Mouse (Mus musculus): ENCODE data around the gene Xpo5.

The Xpo5 gene

DNA sequence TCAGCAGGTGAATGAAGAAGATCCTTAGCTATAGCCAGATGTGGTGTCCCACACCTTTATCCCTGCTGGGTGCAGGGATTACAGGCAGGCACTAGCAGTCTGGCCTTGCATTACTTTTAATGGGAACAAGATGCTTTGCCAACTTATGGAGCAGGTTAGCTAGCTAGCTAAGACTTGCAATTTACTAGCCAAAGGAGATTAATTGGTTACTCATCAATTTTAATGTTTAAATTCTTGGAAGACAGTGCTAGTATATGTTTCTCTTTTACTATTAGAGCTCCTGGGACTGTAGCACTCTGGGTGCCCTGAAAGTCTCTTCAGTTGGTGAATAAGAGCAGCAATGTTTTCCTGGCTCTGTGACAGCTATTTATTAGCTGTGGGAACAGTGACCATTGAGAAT, 4.1 kb downstream of the Xpo5 start:
- DNase-seq = no peak

DNA sequence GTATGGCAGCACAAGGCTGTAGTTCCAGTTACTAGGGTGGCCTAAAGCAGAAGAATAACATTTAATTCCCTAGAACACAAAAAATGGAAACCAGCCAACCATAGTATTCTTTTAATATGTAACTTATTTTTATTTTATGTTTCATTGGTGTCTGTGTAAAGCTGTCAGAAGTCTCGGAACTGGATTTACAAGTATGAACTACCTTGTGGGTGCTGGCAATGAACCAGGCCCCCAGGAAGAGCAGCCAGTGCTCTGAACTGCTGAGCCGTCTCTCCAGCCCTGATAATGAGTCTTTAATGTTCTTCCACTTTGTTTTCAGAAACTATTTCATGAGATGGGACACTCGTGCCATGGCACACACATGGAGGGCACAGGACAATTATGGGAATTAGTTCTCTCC, 8.0 kb downstream of the Xpo5 start:
- peak; percentile 6 for DNase-seq

DNA sequence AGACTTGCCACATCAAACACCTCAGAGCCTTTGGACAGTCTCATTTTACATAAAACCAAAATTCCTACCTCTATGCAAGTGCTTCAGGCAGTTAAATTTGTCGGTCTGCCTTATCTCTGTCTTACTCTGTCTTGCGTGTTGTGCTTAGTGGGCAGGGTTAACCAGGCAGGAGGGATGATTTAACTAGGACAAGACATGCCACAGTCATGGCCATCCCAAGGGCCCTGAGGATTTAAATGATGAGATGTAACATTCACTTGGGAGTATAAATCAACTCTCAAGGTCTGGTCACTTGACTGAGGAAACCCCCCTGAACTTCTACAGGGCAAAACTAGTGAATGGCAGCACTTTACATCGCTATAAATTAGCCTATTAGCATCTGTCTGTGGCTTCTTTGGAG, 19.0 kb downstream of the Xpo5 start:
- no peak for DNase-seq

DNA sequence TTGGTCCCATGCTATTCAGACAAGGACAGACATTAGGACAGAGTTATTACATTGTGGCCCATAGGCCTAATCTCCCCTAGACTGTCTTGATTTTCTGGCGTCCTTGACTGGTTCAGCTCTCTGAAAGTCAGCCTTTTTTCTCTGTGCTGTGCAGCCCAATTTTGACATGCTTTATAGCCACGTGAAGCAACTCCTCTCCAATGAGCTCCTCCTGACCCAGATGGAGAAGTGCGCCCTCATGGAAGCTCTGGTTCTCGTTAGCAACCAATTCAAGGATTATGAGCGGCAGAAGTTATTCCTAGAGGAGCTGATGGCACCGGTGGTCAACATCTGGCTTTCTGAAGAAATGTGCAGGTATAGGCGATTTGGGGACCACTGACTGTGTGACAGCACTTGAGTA, 25.0 kb downstream of the Xpo5 start:
- no peak for DNase-seq

DNA sequence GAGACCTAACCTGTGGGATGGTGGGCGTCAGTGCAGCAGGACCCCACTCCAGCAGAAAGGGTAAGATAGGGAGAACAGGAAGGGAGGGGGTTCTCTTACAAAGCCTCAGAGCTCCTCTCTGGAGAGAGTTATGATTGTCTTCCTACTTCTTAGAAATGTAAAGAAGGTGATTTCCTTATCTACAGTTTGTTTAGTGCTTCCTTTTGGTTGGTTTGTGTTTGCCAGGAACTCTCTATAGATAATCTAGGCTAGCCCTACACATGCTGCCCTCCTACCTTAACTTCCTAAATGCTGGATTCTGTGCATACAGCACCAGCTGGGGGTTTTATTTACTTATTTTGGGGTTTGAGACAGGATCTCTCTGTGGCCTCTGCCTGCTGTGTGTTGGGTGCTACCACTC, 33.5 kb downstream of the Xpo5 start:
- no peak for DNase-seq

DNA sequence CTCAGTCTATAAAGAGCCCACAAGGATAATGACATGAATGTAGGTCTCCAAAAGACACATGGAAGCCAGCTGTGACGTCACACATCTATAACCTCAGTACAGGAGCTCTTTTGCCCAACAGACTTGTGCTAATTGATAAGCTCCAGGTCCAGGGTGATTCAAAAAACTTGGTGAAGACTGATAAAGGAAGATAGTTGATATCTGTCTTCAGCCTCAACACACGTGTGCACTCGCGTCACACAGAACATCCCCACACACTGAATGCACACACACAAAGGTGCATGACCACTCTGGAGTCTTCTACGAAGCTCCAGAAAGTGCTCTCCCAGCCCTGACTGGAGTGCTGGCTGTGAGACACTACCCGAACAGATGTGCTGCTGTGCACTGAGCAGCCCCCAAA, 34.5 kb downstream of the Xpo5 start:
- DNase-seq = no peak

DNA sequence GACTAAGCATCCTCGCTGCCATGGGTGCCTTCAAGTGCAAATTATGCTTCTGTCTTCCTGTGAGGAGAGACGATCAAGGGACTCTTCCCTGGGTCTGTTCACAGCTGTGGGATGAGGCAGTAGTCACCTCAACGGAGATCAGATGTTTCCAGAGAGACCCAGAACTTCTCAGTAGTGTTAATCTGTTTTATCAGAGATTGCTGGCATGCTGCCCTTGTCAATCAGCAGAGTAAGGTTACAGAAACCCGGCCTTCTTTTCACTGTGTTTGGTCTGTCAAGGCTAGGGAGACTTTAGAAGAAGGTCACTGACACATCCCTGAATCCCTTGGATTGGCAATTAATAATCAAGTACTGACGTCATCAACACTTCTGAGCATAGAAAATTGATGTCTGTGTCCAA, 34.9 kb downstream of the Xpo5 start:
- no peak for DNase-seq

DNA sequence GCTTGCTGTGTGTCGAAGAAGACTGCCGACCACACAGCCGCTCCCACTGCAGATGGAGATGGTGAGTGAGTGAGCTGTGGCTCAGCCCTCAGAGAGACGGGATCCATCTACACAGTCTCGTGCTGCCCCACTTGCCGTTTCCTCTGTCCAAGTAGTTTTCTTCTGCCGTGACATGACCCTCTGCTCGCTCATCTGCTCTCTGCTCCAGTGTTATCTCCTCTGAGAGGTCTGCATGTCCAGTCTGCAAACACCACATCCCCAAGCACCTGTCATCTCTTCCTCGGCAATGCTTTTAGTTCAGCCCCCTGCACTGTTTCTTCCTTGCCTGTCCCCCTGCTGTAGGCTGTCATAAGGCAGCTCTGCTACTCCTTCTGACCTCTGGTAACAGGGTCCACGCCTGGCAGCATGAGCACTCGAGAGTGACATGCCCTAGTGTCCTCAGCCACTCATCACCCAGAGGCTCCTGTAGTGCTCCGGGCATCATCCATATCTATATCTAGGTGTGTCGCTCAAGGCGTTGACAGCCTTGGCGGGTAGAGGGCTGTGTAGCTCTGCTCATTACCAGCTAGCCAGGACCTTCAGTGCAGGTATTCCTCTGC, 37.0 kb downstream of the Xpo5 start:
- no peak for DNase-seq

DNA sequence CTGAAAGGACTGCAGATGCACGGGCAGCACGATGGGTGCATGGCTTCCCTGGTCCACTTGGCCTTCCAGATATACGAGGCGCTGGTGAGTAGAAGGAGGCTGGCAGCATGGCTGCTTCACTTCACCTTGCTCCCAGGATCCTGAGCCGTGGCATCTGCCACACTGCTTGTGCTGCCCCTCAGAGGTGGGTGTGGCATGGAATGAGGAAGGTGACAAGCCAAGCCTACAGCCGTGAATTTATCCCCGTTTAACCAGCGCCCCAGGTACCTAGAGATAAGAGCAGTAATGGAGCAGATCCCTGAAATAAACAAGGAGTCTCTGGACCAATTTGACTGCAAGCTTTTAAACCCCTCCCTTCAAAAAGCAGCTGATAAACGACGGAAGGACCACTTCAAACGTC, 38.9 kb downstream of the Xpo5 start:
- DNase-seq = no peak

DNA sequence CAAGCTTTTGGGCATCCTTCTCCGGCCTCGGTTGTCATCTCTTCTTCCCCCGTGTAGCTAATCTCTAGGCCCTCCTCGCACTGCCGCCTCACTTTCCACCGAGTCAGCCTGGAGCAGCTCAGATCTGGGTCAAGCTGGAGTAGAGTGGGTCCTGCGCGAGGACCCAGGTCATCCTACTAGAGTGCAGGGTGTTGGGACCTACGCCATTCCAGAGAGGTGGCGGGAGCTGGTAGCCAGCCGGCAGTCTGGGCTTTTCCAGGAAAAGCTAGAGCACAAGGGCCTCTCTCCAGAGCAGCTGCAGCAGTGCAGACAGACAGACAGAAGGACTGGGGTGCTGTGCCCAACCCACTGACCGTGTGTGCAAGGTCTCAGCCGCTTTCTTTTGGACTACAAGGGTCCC, 39.7 kb downstream of the Xpo5 start:
- DNase-seq = no peak

DNA sequence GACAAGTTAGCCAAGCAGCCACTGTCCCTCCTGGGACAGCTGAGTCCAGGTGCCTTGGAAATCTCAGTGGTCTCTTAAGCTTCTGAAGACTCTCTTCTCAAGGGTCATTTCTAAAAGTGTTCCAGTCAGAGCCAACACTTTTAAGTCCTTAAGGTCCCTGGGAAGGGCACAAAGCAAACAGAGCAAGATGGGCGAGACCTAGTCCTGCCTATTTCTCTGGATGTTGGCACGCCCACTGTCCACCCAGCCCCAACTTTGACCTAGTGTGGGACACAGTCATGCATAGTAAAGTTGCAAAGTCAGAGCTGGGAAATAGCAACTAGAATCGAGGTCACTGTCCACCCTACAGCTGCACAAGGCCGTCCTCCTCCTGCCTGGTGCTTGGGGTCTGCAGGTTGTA, 40.4 kb downstream of the Xpo5 start:
- no peak for DNase-seq

DNA sequence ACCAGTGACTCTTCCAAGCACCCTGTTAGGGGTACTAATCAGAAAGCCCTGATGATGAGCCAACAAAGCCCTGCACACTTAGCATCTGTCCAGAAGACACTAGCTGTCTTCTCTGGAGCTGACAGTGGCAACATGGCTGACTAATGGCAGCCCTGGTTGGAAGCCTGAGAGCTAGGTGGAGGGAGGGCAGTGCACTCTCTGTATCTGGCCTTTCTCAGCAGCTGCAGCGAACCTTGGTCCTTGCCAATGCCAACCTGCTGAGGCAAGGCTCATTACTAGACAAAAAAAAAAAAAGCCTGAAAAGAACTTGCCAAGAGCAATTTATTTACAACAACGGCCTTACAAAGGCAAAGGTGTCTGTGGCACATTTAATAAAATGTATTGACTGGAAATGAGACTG, 41.0 kb downstream of the Xpo5 start:
- DNase-seq = peak; percentile 33

DNA sequence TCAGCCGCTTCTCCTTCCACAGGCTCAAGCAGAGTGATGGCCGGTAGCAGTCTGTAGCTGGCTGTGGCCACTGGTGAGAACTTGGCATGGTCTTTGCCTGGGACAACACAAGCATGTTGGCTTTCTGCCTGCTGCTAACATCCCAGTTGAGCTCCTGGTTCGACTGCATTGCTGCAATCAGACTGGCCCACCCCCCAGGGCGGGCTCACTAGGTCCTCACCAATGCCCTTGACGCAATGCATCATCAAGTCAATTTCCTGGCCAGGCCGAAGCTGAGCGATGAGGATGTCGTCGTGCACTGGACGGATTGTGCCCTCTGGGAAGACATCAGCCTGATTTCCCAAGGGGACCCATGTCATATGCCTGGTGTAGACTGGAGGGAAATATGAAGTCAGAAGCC, 42.0 kb downstream of the Xpo5 start:
- no peak for DNase-seq

DNA sequence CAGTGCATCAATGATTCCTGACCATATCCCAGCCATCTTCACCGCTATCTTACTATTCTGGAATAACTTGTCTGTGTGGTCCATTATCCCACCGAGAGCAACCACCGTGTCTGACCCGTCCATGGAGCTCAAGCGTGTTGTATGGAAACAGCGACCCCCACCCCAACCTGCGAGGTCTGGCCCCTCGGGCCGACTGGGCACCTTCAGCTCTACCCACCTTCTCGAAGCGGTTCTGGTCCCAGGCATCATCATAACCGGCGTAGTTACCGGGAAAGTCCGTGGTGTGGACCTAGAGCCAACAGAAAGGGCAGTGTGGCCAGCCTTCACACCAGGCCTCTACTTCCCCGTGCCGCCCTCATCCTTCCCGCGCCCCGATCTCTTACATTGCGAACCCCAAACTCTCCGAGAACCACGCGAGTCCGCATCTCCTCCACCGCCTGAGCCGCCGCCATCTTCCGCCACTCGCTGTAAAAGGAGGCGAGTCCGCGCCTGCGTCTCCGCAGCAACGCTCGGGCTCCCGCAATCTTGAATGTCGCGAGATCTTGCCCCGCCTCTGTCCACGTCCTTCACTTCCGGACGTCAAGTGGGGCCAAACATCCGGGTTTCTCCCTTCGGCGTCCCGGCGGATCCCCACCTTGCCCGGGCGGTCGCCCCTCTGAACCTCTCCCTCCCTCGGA, 45.1 kb downstream of the Xpo5 start, which contains the start of the genes Polr1c and Yipf3:
Polr1c (minus strand) TSS at position 543 of the 677 bp plus-strand sequence.
Yipf3 (plus strand) TSS at position 569 of the 677 bp plus-strand sequence.
- peak; percentile 95 for DNase-seq

DNA sequence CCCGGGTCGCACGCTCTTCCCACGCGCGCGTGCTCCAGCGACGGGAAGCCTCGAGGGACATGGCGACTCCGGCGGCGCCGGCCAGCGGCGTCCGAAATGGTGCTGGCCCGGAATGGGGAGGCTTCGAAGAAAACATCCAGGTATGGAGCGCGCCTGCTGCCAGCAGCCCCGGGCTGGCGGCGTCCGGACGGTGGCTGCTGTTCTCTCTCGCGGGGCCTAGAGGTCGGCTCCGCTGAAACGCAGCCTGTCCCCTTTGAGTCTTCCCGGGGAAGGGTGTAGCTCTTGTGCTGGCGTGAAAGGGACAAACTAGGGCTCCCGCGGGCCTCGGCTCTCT, 45.6 kb downstream of the Xpo5 start:
- DNase-seq = no peak

DNA sequence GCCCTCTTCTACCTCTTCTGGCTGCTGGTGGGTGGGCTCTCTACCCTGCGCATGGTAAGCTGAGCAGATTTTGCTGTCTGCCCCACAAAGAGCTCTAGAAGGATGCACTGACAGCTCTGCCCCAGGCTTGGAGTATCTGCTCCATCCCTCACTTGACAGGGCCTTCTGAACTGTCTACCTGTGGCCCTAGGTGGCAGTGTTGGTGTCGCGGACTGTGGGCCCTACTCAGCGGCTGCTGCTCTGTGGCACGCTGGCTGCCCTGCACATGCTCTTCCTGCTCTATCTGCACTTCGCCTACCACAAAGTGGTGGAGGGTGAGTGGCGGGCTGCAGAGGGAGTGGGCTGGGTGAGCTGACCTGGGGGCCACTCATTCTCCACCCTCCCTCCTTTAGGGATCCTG, 48.6 kb downstream of the Xpo5 start:
- no peak for DNase-seq

DNA sequence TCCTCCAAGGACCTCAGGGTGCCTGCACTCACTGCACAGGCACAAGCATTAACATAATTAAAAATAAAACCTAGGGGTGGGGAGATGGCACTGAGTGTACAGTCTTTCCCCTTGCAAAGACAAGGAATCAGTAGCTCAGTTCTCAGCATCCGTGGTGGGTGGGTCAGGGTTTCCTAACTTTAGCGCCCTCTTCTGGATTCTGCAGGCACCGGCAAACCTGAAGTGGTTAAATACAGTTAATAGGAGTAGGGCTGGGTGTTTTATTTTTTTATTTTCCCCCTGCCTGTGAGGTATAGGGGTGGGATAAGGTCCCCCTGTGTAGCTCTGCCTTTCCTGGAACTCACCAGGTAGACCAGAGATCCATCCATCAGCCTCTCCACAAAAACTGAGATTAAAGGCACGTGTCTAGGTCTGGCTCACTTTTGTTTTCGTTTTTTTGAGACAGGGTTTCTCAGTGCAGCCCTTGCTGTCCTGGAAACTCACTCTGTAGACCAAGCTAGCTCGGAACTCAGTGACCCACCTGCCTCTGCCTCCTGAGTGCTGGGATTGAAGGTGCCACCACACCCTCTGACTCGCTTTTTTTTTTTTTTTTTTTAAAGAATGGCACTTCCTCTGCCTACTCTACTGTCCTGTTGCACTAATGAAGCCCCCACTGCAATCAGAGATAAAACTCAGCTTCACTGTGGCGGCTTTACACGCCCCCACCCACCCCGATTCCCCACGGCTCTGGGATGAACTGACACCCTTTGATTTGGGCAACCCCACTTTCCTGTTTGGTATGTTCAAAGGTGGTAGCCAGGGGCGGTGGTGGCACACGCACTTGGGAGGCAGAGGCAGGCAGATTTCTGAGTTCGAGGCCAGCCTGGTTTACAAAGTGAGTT, 50.2 kb downstream of the Xpo5 start:
- DNase-seq = peak; percentile 32

DNA sequence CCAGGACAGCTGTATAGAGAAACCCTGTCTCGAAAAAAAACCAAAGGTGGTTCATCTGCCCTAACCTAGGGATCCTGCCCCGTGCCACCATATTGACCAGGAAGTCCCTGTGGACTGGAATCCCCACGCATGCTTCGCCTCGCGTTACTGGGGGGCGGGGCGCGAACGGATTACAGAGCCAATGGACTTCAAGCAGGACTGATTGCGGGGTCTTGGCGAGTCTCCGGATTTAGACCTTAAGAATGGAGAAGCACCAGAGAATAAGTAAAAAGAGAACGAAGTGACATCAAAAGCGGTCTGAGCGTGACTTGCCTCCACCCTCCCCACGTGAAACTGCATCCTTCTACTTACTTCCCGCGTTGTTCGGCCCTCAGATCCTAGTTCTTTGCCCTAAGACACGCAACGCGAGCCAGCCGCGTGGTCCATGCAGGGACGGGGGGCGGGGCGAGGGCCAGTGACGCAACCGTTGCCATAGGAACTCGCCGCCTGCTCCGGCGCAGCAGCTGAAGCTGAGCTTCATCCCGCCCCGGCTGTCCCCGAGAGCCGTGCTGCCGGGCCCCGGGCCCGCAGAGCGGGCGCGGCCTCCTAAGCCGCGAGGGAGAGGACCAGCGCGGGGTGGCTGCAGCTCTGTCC, 51.0 kb downstream of the Xpo5 start, which contains the start of gene Lrrc73:
Lrrc73 (plus strand) TSS at position 80 of the 633 bp plus-strand sequence.
- DNase-seq = peak; percentile 92

DNA sequence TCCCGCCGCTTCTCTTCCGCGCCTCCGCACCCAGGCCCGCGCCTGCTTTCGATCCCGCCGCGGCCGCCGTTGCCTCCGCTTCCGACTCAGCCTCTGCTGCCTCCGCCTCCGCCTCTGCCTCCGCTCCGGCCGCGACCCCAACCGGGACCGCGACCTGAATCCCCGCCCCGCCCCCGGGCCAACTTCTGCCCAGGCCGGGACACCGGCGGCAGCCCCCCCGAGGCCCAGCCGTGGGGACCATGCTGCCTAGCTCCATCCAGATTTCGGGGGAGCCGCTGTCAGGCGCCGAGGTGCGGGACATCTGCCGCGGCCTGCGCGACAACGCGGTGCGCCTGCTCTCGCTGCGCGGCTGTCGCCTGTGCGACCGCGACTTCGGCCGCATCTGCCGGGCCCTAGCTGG, 51.5 kb downstream of the Xpo5 start:
- peak; percentile 20 for DNase-seq

DNA sequence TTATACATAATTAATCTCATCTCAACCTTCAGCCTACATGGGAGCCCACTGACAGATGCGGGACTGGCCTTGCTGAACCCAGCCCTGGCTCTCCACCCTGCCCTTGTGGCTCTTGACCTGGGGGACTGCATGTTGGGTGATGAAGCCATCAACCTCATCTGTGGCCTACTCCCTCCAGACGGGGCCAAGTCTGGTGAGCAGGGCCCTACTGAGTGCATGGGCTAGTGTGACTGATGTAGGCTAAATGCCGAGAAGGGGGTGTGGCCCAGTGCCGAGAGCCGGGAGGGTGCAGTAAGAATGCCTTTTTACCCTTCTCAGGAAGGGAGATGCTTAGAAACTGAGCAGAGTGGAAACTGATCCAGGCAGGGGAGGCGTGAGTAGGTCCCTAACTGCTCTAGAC, 52.6 kb downstream of the Xpo5 start:
- DNase-seq = no peak

DNA sequence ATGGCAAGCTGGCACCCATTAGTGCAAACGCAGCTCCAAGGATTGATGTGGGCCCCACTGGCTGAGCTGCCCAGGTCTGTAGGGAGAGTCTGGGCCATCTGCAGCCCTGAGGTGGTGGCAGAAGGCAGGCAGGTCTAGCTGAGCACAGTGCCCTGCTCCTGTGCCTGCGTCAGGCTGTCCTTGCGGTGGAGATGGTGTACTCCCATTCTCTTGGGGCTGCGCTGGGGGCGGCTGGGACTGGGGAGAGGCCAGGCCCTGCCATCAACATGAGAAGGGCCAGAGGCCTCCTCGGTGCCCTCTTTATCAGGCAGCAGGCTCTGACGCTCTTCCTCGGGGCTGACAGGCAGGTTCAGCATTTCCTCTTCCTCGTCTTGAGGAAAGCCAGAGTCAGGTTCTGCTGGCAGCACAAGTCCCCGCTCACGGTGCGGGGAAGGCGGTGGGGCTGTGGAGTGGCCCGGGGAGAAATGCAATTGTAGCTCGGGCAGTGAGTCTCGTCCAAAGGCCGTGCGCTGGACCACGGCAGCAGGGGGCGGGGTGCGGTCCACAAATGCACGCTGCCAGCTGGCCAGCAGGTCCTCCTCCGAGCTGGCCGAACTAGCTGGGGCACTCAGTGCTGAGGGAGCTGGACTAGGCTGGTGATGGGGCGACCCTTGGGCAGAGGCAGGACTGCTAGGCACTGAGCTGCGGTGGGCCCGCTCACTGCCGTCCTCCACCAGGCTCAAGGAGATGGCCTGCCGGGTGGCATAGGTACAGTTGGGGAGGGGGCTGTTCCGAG, 55.9 kb downstream of the Xpo5 start:
- peak; percentile 44 for DNase-seq

DNA sequence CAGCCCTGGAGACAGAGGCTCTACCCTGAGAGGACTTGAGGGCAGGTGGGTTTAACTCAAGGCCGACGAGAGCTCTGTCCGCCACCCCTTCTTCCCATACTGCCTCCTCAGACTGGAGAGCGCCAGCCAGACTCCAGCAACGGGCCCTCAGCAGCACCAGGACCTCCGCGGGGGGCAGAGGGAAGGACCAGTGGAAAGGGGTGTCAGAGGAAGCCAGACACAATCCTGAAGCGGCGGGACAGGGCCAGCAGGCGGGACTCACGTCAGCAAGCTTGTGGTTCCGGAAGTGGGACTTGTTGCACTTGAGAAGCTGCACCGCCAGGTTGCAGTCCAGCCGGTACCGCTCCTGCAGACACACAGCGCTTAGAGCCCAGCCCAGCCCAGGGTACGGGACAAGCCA, 57.1 kb downstream of the Xpo5 start:
- DNase-seq = no peak

DNA sequence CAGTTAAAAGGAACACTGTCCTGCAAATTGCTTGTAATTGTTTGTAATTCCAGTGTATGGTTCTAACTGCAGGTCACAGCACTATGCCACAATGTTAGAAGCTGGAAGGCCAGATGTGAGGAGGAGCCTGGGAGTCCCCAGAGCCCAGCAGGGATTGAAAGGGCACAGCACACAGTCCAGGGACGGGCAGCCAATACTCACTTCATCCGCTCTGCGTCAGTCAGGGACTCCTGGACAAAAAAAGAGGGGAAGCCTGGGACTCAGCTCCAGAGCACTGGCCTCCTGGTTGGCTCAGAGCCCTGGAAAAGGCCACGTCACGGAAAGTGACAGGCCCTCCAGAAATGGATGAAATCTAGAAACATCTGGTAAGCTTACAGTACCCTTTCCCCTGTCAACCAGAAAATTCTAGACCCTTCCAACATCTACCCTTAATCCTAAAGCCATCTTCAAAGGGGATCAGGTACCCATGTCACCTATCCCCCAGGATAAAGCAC, 59.7 kb downstream of the Xpo5 start:
- DNase-seq = no peak

All from kidney, adult 18-20 months (tissue).